Mouse (Mus musculus) mature B cell (primary cell): ENCODE measurements around the gene Gm10964.

Source experiments
- in situ Hi-C: fragments of 300-500 bp; cut with MboI; formaldehyde crosslinking; loops from 2 replicates; pipeline ENCODE4 v1.14.3; 2019

Gm10964 gene

DNA sequence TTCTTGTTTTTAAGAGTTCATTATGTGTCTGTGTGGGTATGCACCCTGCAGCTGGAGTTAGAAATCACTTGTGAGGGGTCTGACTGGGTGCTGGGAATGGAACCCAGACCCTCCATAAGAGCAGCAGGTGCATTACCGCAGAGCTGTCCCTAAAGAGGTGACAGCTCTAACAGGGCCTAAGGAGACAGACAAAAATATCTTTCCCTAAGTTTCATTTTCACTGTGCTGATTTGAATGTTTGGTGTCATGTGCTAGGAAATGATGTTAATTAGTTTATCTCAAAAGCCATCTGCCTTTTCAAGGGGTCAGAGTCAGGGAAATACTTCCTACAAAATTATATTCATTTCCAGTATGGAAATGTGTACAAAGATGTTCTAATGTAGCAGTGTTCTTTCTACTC is at the start of gene Gm10964:
Gene Gm10964 (plus strand): TSS at position 38 of the 400 bp plus-strand sequence.
- in situ Hi-C loops: no loop called here

DNA sequence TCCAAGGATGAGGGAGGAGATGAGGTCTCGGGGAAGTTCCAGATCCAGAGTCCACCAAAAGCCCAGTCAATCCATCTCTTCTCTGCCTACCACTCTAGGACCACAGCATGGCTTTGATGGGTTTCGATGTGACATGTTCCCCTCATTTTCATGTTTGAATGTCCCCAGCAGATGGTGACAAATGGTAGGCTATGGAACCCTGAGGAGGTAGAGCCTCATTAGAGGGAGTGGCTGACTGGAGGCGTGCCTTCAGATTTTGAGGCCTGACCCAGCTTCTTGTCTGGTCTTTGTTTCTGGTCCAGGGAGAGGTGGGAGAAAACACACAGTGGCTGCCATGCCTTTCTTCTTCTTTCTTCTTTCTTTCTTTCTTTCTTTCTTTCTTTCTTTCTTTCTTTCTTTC is 48.7 kb upstream of the Gm10964 start:
- in situ Hi-C loops: no loop called here

DNA sequence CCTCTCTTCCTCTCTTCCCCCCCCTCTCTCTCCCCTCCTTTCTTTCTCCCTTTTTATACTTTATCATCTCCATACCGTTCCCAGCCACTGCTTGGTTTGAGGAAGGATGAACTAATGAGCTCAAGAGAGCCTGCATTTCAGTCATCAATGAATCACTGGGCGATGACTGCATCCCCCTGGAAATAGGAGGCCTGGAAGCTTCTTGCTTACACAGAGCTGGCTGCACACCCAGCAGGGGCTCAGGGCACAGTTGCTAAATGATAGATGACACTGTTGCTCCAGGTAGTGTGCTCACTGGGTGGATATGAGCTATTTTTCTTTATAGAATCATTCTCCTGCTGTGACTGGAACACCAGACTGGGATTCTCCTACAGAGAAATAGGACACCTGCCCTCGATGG is 43.6 kb upstream of the Gm10964 start:
- in situ Hi-C loops: no loop called here

DNA sequence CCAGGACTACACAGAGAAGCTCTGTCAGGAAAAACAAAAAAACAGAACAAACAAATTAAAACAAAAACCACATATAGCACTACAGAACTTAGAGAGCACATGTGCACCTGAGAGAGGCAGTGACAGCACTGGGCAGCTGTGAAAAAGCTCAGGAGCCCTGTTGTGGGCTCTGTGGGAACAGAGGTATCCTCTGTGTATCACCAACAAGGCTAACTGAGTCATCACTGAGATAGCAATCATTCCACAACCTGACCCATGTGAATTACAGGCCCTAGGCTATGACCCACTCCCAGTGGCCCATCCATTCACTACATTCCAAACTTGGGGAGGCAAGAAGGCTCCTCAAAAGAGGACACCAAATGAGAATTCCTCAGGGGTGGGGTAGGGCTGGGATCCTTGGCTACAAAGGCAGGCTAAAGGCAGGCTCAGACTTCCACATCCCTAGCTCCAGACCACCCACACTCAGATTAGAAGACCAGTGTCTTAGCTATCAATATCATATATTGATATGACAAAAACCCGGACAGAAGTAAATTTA is 42.7 kb upstream of the Gm10964 start:
- in situ Hi-C loops: no loop called here

DNA sequence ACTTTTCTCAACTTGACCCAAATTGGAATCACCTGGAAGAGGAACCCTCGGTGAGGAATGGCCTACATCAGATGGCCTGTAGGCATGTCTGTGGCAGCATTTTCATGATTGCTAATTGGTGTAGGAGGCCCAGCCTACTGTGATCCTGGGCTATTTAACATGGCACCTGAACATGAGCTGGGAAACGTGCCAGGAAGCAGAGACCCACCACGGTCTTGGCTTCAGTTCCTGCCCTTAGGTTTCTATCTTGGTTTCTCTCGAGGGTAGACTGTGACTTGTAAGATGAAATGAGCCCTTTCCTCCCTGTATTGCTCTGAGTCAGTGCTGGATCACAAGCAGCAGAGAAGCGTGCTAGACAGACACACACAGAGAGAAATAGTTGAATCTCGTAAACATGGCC is 34.5 kb upstream of the Gm10964 start:
- in situ Hi-C loops: no loop called here

DNA sequence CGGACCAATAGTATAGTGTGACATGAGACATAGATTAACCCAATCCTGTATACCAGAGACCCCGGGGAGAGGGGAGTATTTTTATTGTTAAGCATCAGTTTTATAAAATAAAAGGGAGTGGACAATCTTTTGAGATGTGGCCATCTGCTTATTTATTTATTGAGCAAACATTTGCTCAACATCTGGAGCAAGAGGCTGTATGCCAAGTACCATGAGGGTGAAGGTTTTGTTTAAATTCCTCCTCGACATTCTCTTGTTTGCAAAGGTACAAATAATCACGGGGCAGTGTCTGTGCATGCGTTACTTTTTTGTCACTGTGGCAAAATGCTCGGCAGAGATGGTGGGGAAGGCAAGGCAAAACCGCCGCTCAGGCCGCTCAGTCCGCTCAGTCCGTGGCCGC is 33.7 kb upstream of the Gm10964 start:
- in situ Hi-C loops: no loop called here

DNA sequence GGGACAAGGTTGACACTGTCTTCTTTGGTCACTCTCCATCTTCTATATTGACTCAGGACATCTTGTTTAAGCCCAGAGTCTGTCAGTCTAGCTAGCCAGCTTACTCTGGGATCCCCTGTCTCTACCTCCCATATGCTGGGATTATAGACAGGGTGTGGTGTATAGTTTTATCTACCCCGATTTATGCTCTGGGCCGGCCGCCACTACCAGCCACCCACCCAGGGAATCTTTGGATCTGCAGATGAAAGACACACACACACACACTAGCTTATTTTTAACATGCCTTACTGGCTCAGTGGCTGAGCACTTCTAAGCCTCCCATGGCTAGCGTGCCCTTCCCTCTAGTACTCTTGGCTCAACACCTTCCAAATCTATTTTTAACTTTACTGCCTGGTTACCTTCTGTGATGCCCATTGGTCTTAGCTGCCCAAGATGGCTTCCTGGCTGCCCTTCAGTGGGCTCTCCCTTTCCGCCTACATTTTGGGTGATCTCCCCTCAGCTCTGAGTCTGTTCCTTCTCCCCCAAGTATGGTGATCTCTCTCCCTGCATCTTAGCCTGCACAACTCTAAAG is 29.6 kb upstream of the Gm10964 start:
- in situ Hi-C loops: no loop called here

DNA sequence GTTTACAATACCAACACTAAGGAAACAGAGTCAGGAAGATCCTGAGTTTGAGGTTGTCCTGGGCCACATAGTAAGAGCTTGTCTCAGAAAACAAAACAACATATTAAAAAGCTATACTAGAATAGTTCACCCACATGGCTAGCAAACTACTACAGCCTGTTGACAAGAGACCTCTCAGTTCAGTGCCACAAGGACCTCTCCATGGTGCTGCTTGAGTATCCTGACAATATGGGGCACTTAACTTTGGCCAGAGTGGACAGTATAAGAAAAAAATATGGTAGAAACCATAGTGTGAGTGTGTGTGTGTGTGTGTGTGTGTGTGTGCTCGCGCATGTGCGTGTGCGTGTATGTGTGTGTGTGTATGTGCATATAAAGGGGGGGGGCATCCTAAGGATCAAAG is 27.0 kb upstream of the Gm10964 start:
- in situ Hi-C loops: no loop called here

DNA sequence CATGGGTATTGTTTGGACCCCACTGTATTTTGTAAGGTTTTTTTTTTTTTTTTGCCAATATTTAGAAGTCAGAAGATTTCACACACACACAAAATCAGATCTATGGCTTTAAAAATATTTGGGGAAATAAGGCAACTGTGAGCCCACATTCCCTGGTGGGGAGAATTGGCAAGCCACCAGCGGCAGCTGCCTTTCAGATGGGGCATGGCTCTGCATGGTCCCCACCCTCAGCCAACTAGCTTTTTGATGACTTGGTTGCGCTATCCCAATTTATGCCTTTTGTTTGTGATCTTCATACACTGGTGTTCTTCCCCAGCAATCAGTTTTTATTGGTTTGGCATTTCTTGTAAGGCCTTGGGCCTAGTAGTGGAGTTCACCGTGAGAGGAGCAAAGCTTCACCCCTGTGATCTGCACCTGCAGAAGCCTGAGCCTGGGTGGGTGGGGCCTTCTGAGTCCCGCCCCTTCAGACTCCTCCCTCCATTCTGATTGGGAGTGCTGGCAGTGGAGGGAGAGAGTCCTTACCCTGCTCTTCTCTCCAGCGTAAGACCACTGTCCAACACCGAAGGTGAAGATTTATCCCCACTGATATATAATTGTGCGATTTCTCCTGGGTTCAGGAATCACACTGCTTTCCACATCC is 24.8 kb upstream of the Gm10964 start:
- in situ Hi-C loops: no loop called here

DNA sequence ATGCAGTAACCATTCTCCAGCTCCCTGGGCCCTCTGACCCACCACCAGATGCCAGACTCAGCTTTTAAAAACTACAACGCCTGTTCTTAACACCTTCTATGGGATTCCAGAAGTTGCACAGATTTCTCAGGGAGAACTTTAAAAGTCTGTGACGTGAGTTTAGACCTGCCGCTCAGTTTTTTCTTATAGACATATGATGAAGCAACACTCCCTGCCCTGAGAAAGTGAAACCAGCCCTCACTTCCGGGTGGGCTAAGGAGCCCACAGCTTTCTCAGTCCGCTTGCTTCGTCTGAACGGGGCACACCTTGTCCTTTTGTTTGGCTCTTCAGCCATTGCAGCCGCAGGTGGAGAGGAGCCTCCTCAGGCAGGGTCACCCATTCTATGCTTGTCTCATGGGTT is 24.2 kb upstream of the Gm10964 start:
- in situ Hi-C loops: no loop called here

DNA sequence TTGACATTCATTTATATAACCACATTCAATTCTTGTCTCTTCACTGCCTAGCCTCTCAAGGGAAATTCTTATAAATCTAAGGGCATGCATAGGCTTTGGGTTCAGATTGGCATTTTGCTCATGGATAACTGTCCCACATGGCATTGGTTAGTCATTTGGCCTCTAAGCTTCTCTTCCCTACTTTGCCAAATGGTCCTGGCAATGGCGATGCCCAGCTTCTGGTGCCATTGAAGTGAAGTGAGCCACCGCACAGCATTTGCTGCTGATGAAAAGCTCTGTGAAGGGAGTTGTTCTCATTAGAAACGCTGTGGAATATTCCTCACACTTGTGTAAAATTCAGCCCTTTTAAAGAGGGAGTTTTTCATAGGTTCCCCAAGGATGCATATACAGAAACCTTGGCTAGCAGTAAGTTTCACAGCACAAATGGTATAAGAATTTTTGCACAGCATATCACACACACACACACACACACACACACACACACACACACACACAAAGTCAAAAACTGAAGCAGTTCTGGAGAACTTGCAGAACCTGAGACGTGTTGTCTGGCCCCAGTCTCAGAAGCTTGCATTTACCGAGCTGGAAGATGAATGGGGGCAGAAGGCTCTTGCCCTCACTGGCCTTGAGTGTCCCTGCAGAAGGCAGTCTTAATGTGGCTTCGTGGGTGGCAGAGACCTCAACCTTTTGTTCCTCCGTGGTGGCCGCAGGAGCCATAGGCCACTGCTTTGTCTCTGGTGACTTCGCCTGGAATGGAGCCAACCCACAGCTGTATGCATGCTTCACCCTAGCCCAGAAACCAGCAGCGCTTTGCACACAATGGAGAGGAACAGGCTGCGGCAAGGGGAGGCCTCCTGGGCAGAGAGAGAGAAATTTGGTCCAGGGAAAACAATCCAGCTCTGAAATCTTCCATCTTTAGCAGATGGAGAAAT is 23.1 kb upstream of the Gm10964 start:
- in situ Hi-C loops: no loop called here

DNA sequence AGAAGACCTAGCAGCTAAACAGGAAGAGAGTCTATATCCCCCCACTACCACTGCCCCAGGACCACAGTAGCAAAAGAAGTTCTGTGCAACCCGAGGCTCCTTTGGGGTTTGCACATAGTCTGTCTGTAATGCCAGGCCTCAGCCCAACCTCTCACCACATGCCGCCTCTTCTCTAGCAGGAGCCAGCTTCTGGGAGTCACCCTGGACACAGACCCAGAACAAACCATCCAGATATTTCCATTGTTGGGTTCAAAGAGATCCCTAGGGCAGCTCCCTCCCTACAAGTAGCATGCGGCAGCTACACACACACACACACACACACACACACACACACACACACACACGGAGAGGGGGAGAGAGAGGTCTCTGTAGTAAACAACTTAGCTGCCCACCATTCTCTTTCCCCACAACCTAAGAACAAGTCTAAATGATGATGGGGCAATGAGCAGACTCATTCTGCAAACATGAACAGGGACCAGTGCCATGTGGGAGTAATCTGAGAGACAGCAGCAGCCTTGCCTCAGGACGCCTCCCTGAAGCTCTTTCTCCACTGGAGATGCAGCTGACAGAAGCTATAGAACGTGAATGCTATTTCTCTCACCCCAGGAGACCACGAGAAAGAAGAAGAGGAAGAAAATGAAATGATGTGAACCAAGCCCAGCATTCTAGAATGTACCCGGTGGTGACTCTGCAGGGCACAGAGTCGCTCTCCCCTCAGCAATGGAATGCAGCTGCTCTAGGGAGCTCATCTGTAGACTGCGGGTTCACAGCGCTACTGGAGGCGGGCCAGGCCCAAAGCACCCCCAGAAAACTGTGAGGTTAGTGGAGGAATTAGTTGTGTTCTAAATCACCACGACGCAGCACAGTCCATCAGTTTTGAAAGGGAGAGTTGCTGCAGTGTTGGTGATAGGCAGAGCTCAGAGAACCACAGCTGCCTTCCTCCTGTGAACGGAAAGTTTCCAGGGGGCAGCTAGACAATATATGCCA is 22.1 kb upstream of the Gm10964 start:
- in situ Hi-C loops: no loop called here

DNA sequence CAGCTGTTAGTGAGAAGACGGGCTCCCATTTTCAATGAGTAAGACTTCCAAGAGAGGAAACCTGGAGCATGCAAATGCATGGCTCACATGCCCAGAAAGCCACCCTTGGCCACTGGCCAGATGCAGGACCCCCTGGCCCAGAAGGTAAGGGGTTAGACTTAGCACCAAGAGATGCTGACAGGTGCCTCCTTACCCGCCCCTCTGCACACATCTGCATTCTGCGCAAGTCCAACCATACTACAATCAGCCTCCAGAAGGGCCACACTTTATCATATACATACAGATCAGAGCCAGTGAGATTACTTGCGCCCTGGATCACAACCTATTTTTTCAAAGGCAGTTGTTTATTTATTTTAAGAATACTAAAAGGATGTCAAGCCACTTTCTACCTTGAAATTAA is 20.4 kb upstream of the Gm10964 start:
- in situ Hi-C loops: no loop called here

DNA sequence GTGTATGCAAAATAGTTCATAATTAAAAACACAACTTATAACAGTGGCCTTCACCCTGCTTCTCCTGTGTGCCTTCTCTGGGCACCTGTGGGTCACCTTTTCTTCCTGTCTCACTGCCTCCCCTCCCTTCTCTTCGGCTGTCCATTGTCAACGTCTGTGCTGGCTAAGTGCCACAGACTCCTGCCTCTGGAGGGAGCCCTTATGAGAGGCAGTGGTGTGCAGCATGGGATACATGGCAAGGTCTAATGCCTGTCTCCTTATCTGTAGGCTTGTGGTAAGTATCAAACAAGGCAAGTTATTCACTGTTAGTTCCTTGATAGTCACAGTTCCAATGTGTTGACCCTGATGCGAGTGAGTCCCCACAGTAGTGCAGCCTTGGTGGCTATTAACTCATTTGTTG is 15.0 kb upstream of the Gm10964 start:
- in situ Hi-C loops: no loop called here

DNA sequence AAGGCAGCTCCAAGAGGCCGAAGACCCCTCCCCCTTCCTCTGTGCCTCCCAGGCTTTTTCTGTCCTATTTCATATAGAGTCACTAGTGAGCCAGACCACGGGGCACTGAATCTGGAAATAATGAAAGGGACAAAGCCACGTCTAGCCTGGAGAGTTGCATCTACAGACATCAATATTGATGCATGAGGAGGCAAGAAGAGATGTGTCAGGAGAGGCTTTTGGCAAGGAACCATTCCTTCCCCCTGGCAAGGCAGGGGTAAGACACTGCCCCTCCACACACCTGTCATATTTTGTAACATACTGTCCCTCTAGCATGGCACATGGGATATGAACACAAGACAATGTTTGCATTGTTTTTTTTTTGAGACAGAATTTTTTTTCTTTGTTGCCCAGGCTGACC is 12.5 kb upstream of the Gm10964 start:
- in situ Hi-C loops: no loop called here

DNA sequence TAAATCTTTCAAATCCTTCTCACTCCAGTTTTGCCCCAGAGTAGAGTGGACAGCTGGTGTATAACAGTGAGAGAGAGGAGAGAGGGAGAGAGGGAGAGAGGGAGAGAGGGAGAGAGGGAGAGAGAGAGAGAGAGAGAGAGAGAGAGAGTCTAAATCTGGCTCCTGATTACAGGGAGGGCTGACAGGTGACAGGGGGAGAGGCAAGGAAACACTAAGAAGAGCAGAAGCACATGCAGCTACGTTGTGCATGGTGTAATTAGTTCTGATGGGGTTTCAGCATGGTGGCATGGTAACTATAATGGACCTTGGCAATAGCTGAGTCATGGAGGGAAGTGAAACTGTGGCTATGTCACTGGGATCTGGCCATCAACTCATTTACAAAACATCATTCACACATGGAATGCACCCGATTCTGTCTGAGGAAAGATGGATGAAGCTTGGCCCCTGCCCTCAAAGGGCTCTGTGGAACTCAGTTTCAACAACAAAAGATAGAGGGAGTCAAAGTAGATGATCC is 11.3 kb upstream of the Gm10964 start:
- in situ Hi-C loops: no loop called here

DNA sequence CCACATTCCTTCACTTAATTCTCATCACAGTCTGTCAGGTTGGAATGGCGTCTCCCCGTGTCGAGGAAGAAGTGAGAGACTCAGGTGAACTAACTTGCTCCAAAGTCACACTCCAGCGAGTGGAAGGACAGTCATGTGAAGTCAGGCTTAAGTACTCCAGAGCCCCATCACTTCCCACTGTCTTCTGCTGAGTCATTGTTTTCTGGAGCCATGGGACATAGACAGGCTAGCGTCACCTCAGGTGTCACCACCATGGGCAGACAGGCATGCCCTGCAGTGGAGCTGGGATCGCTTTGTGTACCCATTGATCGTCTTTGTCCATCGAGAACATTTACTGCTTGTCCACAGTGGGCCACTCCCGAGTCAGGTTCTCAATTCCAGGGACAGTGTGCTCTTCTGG is 9.3 kb upstream of the Gm10964 start:
- in situ Hi-C loops: no loop called here

DNA sequence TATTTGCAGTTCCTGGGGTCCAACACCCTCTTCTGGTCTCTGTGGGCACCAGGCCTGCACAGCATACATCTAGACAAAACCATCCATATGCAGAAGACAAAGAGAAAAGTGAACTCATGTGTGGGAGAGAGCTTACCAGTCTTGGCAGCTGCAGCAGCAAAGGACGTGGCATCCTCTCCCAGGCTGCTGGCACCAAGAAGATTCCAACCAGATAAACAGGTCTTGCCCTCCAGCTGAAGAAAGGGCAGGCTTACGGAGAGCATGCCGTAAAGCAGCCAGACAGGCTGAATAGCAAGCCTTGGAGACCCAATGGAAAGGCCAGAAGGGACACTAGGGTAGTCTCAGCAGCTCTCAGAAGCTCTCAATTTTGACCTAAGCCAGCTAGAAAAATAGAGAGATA is 7.0 kb upstream of the Gm10964 start:
- in situ Hi-C loops: no loop called here

DNA sequence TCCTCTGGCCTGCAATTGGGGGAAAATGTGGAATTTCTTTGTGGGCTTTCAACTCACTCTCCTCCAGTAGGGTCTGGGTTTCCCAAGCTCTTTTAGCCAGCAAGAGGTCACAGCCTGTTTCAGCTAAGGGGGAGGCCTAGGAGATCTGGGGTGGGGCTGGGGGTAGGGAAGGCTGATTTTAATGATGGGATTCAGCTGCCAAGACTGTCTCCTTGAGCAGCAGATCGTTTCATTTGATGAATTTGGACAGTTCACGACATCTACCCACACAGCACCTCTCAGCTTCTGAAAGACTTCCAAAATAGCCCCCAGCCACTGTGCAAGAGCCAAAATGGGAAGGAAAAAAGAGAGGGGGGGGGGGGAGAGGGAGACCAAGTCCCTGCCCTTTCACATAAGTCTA is 6.0 kb upstream of the Gm10964 start:
- in situ Hi-C loops: no loop called here

DNA sequence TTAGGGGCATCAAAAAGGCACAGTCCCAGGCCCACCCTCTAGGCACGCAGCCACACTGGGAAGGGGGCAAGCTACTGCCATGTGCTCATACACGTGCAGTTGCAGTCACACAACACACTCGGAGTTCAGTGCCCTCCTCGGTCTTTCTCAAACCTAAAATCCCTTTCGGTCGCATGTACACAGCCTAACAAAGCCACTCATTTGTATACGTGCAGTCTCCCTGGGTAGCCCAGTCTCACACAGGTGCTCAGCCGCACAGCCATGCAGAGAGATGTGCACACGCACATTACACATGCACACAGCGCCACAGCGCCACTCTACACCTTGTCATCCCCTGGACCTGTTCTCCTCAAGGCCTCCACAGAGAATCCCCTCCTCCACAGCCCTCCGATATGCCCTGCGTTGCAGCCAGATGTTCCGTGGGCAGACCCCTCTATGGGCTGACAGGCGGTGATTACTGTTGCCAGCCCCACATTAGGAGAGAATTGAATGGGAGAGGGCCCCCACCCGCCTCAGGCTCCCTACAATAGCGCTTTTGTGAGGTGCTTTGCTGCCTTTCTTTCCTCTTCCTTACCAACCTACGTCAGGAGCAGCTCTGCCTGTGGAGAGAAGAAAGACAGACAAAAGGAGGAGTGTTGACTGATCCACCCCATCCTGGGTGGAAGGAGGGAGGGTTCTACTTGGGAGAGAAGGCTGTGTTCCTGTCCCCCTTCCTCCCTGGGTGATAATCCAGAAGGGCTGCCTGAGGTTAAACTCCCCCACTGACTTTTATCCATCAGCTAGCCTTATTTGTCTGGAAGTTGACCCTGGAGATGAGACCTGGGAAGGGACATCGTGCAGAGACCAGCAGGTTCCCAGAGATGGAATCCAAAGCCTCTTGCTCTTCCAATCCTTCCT is 5.1 kb upstream of the Gm10964 start:
- in situ Hi-C loops: no loop called here
